Mouse (Mus musculus): ENCODE data around the gene Asb13.

DNA sequence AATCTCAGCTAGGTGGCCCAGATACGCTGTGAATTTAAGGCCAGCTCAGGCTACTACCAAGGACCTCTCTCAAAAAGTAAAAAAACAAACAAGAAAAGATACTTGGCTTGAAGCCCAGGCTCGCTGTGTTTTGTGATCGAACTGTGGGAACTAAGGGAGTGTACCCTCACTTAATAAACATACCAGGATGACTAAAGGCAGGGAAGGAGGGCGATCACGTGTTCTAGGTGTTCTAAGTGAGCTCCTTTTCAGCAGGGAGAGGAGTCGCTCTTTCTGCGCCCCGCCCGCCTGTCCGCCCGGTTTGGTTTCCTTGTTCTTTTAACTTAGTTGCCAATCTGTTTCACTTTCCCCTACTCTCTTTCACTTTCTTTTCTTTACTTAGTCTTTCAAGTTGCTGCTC, 3.0 kb downstream of the Asb13 start:
- no peak for TF ChIP-seq CTCF (IDR thresholded peaks at IDR 0.05; ENCODE audit: low read depth)
- no peak for TF ChIP-seq EP300 (IDR thresholded peaks at IDR 0.05; ENCODE audit: low read depth)
